Mouse (Mus musculus): ENCODE results near the gene Rubcnl.

DNA sequence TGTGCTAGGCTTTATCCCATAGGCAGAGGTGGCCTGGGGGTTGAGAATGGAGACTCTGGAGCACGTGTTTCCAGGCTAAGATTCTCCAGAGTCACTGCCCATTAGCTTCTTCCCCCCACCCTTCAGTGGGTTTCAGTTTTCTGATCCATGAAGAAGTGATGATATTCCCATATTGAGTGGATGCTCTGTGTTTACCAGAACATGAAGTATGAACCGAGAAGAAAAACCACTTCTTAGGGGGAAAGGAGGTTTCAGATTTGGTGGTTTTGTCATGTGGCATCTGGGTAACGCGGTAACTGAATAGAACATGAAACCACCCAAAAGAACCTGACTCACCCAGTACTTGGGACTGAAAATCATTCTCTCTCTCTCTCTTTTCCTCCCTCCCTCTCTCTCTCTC is 3.0 kb downstream of the Rubcnl start:
- TF ChIP-seq CTCF (IDR thresholded peaks at IDR 0.05; ENCODE audit: extremely low read depth, insufficient read depth, insufficient read length, insufficient replicate concordance), result no peak
- TF ChIP-seq POLR2A (IDR thresholded peaks at IDR 0.05; ENCODE audit: low read depth, low read length), result no peak
